Mouse (Mus musculus): ENCODE measurements around the gene Insig1. TPM values are rescaled to one million over a fixed set of nuclear protein-coding genes. Genes with fewer than 3 reads are reported as not detected.

The Insig1 gene
- total RNA-seq, 2 experiments from 2014 or later = 74.8 to 80.9 TPM

DNA sequence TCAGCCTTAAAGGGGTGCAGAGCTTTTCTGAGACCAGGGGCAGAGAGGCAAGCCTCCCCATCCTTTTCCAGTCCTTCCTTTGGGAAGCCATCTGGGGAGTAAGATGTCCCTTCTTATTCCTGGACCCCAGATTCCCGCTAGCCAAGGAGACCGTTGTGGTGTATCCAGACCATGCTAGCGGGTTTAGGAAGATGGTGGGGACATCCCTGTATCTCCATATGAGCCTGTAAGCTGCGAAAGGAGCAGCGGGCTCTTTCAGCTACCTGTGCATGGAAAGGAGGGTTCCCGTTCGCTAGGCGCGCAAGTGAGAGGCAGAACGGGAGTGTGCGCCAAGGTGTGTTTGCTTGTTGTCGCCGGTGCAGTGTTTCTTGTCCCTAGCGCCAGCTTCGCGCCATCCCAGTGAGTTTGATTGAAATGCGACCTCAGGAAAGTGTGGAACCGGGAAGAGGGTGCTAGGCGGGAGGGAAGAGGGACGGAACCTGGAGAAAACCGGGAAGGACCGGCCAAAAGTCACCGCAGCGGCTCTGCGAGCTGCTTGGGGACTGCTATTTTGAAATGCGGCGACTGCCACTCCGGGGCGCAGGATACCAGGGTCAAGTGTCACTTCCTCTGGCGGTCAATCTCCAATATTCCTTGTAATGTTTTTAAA lies 46.8 kb downstream of the Insig1 start:
- no peak for DNase-seq (ENCODE audit: low spot score in 2 of 2)

DNA sequence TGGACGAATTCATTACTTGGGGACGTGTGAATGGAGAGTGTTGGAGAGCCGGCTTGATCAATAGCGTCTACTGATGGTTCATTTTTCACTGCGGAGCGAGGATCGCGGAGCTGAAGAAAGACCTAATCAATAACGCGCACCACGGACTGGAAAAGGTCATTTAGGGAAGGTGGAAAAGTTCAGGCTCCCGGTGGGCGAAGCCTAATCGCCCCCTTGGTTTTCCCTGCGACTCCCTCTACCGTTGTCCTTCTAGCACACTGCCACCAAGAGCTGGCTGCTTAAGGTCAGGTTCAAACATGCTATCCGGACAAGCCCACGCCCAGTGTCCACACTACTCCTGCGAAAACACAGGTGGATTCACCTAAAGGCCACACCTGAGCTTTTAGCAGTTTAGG lies 47.4 kb downstream of the Insig1 start:
- no peak for DNase-seq (ENCODE audit: low spot score in 2 of 2)

DNA sequence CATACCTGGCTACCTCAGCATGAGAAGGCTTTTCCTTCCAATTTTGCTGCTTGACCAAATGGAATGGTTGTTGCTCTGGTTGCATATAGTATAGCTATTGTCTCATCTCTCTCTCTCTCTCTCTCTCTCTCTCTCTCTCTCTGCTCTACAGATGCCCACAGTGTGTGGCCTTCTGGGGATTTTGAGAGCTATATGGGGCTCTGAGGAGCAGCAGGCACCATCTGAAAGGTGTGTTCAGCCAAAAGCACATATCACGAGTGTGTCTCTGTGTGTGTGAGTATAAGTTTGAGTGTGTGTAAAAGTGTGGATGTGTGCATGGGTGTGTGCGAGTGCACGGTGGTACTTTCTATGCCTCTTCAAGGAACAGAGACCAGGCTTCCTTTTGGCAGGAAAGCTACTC lies 48.4 kb downstream of the Insig1 start:
- DNase-seq (ENCODE audit: low spot score in 2 of 2) = no peak

DNA sequence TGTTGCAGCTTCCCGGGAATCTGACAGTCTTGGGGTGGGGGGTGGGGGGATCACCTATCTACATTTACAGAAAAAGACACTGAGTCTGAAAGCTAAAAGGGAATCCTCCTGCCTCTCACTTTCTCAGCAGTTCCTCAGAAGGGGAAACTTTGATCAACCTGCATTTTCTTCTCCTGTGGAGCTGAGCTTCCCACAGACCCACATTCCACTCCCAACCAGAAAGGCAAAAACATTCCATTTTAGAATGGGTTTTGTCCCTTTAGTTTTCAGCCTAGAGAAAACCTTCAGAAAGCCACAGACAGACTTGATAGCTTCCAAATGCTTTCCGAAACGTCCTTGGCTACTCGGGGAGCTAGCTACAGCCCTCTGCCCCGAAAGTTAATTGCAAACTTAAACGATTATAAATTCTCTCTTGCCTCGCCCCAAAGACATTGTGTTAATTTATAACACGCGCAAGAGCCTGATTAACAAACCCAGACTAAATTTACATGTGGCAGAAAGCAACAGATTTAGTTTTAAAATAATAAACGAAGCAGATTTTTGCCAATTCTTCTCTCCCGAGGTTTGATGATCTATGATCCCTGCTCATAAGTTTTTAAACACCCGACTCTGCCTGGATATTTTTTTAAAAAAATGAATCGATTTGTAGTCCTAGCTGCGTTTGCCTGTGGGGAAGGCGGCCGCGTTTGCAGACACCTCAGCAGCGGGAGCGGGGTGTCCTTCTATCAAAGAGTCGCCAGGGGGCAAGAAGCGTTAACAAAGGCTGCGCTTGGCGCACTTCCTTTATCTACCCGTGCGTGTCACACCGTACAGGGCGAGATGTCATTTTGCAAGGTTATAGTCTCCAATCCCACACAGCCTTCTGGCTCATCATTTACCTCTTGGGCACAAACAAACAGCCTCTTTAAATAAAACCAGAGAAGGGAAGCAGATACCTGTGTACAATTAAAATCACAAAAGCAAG lies 51.6 kb downstream of the Insig1 start:
- peak; percentile 35 to 39 for DNase-seq (ENCODE audit: low spot score in 2 of 2)

DNA sequence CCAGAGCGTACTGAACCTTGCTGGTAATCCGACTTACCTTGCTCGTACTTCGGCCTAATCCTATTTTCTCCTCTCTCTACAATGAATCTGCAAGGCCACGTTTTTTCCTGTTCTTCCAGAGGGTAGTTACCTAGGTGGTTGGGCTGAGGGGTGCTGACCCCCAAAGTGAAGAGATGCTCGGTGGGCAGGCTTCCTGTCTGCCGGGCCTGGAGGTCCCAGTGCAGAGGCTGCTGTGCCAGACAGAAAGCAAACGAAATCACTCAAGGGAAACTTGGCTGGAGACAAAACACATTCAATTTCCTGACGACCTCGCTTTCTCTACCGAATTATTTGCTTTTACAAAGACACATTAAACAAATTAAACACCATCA lies 52.3 kb downstream of the Insig1 start:
- DNase-seq (ENCODE audit: low spot score in 2 of 2) = peak in 1 of 2 experiments; percentile 11

DNA sequence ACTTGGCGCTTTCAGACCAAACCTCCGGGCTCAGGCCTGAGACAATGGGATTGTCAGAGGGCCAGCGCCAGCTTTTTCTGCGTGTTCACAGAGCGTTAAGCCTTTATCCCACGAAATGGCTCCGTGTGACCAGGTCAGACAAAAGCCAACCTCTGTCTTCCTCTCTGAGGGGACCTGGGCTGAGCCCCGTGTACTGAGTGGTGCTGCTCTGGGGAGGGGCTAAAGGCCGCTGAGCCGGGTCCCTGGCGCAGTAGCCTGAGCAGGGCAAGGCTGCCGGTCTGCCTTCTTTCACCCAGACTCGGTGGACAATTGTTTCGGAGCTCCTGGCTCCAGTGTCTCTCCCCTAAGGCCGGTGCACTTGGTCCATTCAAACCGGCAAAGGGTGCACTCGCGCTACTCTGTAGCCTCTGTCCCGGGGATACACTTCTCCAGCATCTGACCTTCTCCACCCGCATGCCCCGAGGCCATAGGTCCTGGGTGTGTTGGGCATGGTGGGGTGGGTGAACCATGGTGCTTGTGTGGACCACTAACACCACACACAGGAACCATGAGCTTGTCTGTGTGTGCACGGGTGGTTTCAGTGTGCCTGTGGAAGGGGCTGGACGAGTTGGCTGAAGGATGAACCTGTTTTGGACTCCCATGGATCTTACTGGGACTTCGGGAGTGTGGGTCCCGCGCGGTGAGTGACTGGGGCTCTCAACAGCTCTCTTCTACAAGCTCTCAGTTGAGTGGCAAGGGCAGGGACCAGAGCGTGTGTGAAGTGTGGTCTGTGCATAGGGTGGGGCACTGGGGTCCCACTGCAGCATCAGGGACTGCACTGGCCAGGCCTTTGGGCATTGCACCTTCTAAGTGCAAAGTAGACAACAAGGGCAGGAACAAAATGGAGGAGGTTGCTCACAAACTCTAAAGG lies 53.4 kb downstream of the Insig1 start:
- no peak for DNase-seq (ENCODE audit: low spot score in 2 of 2)

Other genes with a start within 250 kb of the Insig1 start
- 1 to 10 TPM; 6.2 to 6.8 TPM for gene Htr5a, start 229.2 kb upstream of the Insig1 start, total RNA-seq (2021)
- gene En2, start 94.3 kb downstream of the Insig1 start, total RNA-seq (2021) = under 1 TPM; 0.45 to 0.67 TPM
- under 1 TPM; 0.31 to 0.83 TPM for gene Cnpy1, start 174.4 kb downstream of the Insig1 start, total RNA-seq (2021)
- 10 to 100 TPM; 58.8 to 59.0 TPM for gene Rbm33, start 245.8 kb downstream of the Insig1 start, total RNA-seq (2021)

All from layer of hippocampus, postnatal 14 days (tissue).